Mouse (Mus musculus): ENCODE measurements around the gene Nf1. TPM values are rescaled to one million over a fixed set of nuclear protein-coding genes. Genes with fewer than 3 reads are reported as not detected.

Nf1 gene
- polyA plus RNA-seq, 1 experiment from 2014 or later = 6.6 TPM

DNA sequence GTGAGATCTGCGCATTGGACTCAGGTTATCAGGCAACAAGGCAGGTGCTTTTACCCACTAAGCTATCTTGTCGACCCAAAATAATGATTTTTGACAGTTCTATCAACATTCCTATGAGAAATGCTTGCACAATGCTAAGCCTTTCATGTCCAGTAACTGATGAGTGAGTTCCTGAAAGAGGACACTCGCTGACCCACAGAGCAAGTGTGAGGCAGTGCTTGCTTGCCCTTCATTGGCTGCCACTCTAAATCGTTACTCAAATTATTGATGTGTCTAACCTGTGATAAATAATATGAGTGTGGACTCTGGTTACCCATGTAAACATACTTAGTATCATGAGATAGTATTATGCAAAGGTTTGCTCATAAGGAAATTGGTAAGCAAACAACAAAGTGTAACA is 221.0 kb downstream of the Nf1 start:
- no peak for ATAC-seq (ENCODE audit: low FRiP score, low TSS enrichment)
- Histone ChIP-seq H3K4me1 (ENCODE audit: insufficient read depth, low read length) (no peaks in the 10 kb centered on the region), H3K9ac (replicated peaks; ENCODE audit: low read length) (no peak overlapping the region), H3K27ac (ENCODE audit: low read length) (no peak overlapping the region), H3K4me2 (replicated peaks; ENCODE audit: low read depth, low read length) (no peak overlapping the region), H3K4me3 (ENCODE audit: low read length) (no peak overlapping the region), H3K36me3 (ENCODE audit: insufficient read depth, low read length) (peaks cover 41% of the 10 kb centered on the region), H3K9me3 (ENCODE audit: low read length) (no peaks in the 10 kb centered on the region), H3K27me3 (ENCODE audit: insufficient read depth, low read length) (no peaks in the 10 kb centered on the region)
- 90% methylated on average over 4 of the region's 4 CpGs for WGBS

GRCm38 (mm10) chr11:79563493-79563892 is 224.0 kb downstream of the Nf1 start:
- Histone ChIP-seq H3K27ac (ENCODE audit: low read length) (no peak overlapping the region), H3K4me1 (ENCODE audit: insufficient read depth, low read length) (no peaks in the 10 kb centered on the region), H3K4me3 (ENCODE audit: low read length) (no peak overlapping the region), H3K9me3 (ENCODE audit: low read length) (no peaks in the 10 kb centered on the region), H3K36me3 (ENCODE audit: insufficient read depth, low read length) (peaks cover 45% of the 10 kb centered on the region), H3K4me2 (replicated peaks; ENCODE audit: low read depth, low read length) (no peak overlapping the region), H3K27me3 (ENCODE audit: insufficient read depth, low read length) (no peaks in the 10 kb centered on the region), H3K9ac (replicated peaks; ENCODE audit: low read length) (no peak overlapping the region)
- no peak for ATAC-seq (ENCODE audit: low FRiP score, low TSS enrichment)
- 92% methylated on average over 7 of the region's 7 CpGs for WGBS

- Histone ChIP-seq H3K4me2 (replicated peaks; ENCODE audit: low read depth, low read length) (no peak overlapping the region), H3K27me3 (ENCODE audit: insufficient read depth, low read length) (no peaks in the 10 kb centered on the region), H3K4me3 (ENCODE audit: low read length) (no peak overlapping the region), H3K4me1 (ENCODE audit: insufficient read depth, low read length) (no peaks in the 10 kb centered on the region), H3K36me3 (ENCODE audit: insufficient read depth, low read length) (peaks cover 54% of the 10 kb centered on the region), H3K9me3 (ENCODE audit: low read length) (no peaks in the 10 kb centered on the region), H3K9ac (replicated peaks; ENCODE audit: low read length) (no peak overlapping the region), H3K27ac (ENCODE audit: low read length) (no peak overlapping the region)
- WGBS = 63% methylated on average over 1 of the region's 1 CpGs
- no peak for ATAC-seq (ENCODE audit: low FRiP score, low TSS enrichment)
Measured at GRCm38 (mm10) chr11:79566947-79567346, 227.5 kb downstream of the Nf1 start.

DNA sequence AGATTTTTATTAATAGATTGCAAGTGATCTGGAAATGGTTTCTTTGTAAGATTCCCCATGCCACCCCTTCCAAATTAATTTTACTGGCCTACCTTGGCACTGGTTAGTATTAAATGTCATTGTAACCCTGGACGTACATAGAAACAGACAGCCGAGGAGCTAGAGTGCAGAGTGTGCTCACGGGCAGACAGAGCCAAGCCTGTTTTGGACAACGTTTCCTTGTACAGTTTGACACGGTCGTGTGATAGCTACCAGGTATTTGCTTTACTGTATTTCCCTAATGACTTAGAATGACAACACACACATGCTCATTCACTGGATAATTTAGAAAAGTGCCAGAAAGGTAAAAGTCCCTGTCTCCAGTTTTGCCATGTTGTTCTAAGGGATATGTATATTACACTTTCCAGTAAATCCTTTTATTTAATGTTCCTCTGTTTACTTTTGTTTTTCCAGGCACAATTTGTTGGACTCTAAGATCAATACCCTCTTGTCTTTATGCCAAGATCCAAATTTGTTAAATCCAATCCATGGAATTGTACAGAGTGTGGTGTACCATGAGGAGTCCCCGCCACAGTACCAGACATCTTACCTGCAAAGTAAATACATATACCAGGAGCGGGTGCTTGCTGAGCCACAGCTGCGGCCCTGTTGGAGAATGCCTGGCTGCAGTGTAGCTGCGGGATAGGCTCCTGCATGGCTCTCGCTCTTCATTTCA is 228.9 kb downstream of the Nf1 start:
- WGBS = 91% methylated on average over 11 of the region's 11 CpGs
- no peak overlapping the region for H3K4me2 ChIP-seq (replicated peaks; ENCODE audit: low read depth, low read length)
- H3K9ac ChIP-seq (replicated peaks; ENCODE audit: low read length) = no peak overlapping the region
- no peak overlapping the region for H3K27ac ChIP-seq (ENCODE audit: low read length)
- no peak for ATAC-seq (ENCODE audit: low FRiP score, low TSS enrichment)
- H3K27me3 ChIP-seq (ENCODE audit: insufficient read depth, low read length) = no peaks in the 10 kb centered on the region
- peaks cover 54% of the 10 kb centered on the region for H3K36me3 ChIP-seq (ENCODE audit: insufficient read depth, low read length)
- no peaks in the 10 kb centered on the region for H3K9me3 ChIP-seq (ENCODE audit: low read length)
- H3K4me1 ChIP-seq (ENCODE audit: insufficient read depth, low read length) = no peaks in the 10 kb centered on the region
- H3K4me3 ChIP-seq (ENCODE audit: low read length) = no peak overlapping the region

GRCm38 (mm10) chr11:79570319-79570718 is 230.8 kb downstream of the Nf1 start:
- ATAC-seq (ENCODE audit: low FRiP score, low TSS enrichment) = no peak
- Histone ChIP-seq H3K36me3 (ENCODE audit: insufficient read depth, low read length) (peaks cover 58% of the 10 kb centered on the region), H3K9ac (replicated peaks; ENCODE audit: low read length) (no peak overlapping the region), H3K9me3 (ENCODE audit: low read length) (no peaks in the 10 kb centered on the region), H3K4me1 (ENCODE audit: insufficient read depth, low read length) (no peaks in the 10 kb centered on the region), H3K4me2 (replicated peaks; ENCODE audit: low read depth, low read length) (no peak overlapping the region), H3K4me3 (ENCODE audit: low read length) (no peak overlapping the region), H3K27ac (ENCODE audit: low read length) (no peak overlapping the region), H3K27me3 (ENCODE audit: insufficient read depth, low read length) (no peaks in the 10 kb centered on the region)
- WGBS = 93% methylated on average over 2 of the region's 2 CpGs

DNA sequence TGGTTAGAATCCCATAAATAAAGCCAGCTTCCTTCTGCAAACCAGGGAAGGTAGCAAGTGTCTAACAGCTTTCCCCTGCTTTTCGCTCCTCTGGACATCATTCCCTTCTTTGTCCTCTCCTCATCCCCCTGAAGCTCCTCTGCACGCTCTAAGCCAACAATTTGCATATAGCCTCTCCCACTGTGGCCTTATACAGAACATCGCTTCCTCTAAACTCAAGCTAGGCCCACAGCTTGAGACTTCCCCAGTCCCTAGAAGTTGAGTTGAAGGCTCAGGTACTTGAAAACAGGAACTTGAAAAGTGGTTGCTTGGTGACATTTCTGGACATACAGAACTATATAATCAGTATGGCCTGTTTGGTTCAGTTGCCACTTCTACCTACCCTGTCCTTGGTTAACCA is 234.3 kb downstream of the Nf1 start:
- WGBS = 87% methylated on average over 3 of the region's 3 CpGs
- peaks cover 50% of the 10 kb centered on the region for H3K36me3 ChIP-seq (ENCODE audit: insufficient read depth, low read length)
- no peak overlapping the region for H3K9ac ChIP-seq (replicated peaks; ENCODE audit: low read length)
- H3K4me2 ChIP-seq (replicated peaks; ENCODE audit: low read depth, low read length) = no peak overlapping the region
- no peak overlapping the region for H3K4me3 ChIP-seq (ENCODE audit: low read length)
- H3K9me3 ChIP-seq (ENCODE audit: low read length) = no peaks in the 10 kb centered on the region
- no peak for ATAC-seq (ENCODE audit: low FRiP score, low TSS enrichment)
- no peaks in the 10 kb centered on the region for H3K27me3 ChIP-seq (ENCODE audit: insufficient read depth, low read length)
- no peak overlapping the region for H3K27ac ChIP-seq (ENCODE audit: low read length)
- H3K4me1 ChIP-seq (ENCODE audit: insufficient read depth, low read length) = no peaks in the 10 kb centered on the region

DNA sequence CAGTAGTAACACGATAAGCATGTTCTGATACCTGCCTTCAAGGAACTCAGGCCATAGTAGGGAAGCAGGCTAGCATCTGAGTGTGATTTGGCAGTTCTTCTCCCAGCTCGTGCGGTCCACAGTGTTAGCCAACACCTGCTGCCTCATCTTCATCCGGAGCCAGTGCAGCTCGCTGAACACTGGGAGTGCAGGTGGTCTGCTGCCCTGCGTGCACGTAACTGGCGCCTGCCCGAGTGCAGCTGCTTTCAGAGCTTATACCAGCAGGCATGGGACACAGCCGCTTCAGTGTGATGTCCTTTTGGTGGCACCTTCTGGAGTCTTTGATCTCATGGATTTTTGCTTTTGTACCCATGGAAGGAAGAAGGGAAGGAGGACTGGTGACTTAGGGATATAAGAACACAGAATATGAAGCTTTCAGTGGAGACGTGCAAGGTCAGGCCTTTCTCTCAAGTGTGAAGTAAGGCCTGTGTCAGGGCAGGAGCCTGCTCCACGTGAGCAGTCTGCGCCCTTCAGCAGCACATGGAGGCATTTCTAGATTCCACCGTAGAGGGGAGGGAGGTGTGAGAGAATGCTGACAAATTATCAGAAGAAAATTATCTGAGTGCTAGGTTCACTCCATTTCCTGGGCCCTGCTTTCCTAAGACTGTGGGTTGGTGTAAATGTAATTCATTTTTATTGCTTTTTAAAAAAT is 236.0 kb downstream of the Nf1 start:
- Histone ChIP-seq H3K4me2 (replicated peaks; ENCODE audit: low read depth, low read length) (no peak overlapping the region), H3K9me3 (ENCODE audit: low read length) (no peaks in the 10 kb centered on the region), H3K36me3 (ENCODE audit: insufficient read depth, low read length) (peaks cover 38% of the 10 kb centered on the region), H3K27ac (ENCODE audit: low read length) (no peak overlapping the region), H3K4me3 (ENCODE audit: low read length) (no peak overlapping the region), H3K4me1 (ENCODE audit: insufficient read depth, low read length) (peaks cover 5% of the 10 kb centered on the region; the same call in 1 of the 2 replicates), H3K27me3 (ENCODE audit: insufficient read depth, low read length) (no peaks in the 10 kb centered on the region), H3K9ac (replicated peaks; ENCODE audit: low read length) (no peak overlapping the region)
- no peak for ATAC-seq (ENCODE audit: low FRiP score, low TSS enrichment)
- WGBS = 90% methylated on average over 14 of the region's 14 CpGs

DNA sequence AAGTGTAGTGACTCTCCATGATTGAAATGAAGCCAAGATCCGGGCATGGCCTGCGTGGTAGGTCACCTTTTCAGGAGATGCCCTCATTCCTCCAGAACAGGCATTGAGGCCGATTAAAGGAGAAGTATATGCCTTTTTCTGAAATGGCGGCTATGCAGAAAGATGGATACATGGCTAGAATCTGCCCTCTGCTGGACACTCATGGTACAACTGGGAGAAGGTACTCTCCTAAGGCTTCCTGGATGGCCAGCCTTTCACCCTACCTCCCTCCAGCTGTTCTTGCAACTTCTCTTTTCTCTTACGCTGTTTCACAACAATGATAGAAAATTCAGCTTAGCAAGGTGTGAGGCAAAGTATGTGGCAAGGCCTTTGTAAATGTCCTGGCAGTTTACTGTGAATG is 238.2 kb downstream of the Nf1 start:
- no peak overlapping the region for H3K9ac ChIP-seq (replicated peaks; ENCODE audit: low read length)
- 53% methylated on average over 5 of the region's 5 CpGs for WGBS
- no peaks in the 10 kb centered on the region for H3K9me3 ChIP-seq (ENCODE audit: low read length)
- no peak for ATAC-seq (ENCODE audit: low FRiP score, low TSS enrichment)
- peaks cover 24% of the 10 kb centered on the region for H3K36me3 ChIP-seq (ENCODE audit: insufficient read depth, low read length)
- no peak overlapping the region for H3K4me3 ChIP-seq (ENCODE audit: low read length)
- peaks cover 5% of the 10 kb centered on the region; the same call in 1 of the 2 replicates for H3K4me1 ChIP-seq (ENCODE audit: insufficient read depth, low read length)
- no peaks in the 10 kb centered on the region for H3K27me3 ChIP-seq (ENCODE audit: insufficient read depth, low read length)
- no peak overlapping the region for H3K4me2 ChIP-seq (replicated peaks; ENCODE audit: low read depth, low read length)
- H3K27ac ChIP-seq (ENCODE audit: low read length) = no peak overlapping the region

GRCm38 (mm10) chr11:79580660-79581059 is 241.2 kb downstream of the Nf1 start:
- 0 out of 2 replicates have a peak, but pooled peaks have one; percentile 67 for ATAC-seq (ENCODE audit: low FRiP score, low TSS enrichment)
- H3K9me3 ChIP-seq (ENCODE audit: low read length) = no peaks in the 10 kb centered on the region
- H3K4me1 ChIP-seq (ENCODE audit: insufficient read depth, low read length) = peaks cover 5% of the 10 kb centered on the region; the same call in 1 of the 2 replicates
- no peak overlapping the region for H3K9ac ChIP-seq (replicated peaks; ENCODE audit: low read length)
- no peak overlapping the region for H3K4me3 ChIP-seq (ENCODE audit: low read length)
- no peak overlapping the region for H3K4me2 ChIP-seq (replicated peaks; ENCODE audit: low read depth, low read length)
- WGBS = 49% methylated on average over 4 of the region's 4 CpGs
- H3K27me3 ChIP-seq (ENCODE audit: insufficient read depth, low read length) = no peaks in the 10 kb centered on the region
- no peak overlapping the region for H3K27ac ChIP-seq (ENCODE audit: low read length)
- H3K36me3 ChIP-seq (ENCODE audit: insufficient read depth, low read length) = peaks cover 10% of the 10 kb centered on the region; the same call in 1 of the 2 replicates

DNA sequence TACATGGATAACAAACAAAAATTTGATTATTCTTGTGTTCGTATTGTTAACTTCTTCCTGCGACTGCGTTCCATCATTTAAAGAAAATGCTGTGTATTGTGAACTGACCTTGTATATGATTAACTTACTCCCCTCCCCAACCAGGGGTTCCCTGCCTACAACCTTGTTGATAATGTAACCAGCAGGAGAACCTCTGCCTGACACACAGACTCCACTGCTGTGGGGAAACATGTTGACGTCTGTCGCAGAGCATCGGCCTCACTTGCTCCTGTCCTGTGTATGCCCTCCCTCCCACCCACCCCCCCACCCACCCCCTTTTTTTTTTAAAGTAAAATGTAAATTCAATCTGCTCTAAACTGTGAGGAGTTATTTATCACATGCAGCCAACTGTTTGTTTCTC is 241.8 kb downstream of the Nf1 start:
- Histone ChIP-seq H3K9ac (replicated peaks; ENCODE audit: low read length) (no peak overlapping the region), H3K27me3 (ENCODE audit: insufficient read depth, low read length) (no peaks in the 10 kb centered on the region), H3K4me2 (replicated peaks; ENCODE audit: low read depth, low read length) (no peak overlapping the region), H3K4me1 (ENCODE audit: insufficient read depth, low read length) (peaks cover 5% of the 10 kb centered on the region; the same call in 1 of the 2 replicates), H3K4me3 (ENCODE audit: low read length) (no peak overlapping the region), H3K27ac (ENCODE audit: low read length) (no peak overlapping the region), H3K36me3 (ENCODE audit: insufficient read depth, low read length) (peaks cover 9% of the 10 kb centered on the region; the same call in 1 of the 2 replicates), H3K9me3 (ENCODE audit: low read length) (no peaks in the 10 kb centered on the region)
- 0 out of 2 replicates have a peak, but pooled peaks have one; percentile 57 for ATAC-seq (ENCODE audit: low FRiP score, low TSS enrichment)
- 65% methylated on average over 6 of the region's 6 CpGs for WGBS
